Mouse (Mus musculus) cerebellum, adult 2 months (tissue): ENCODE data around the gene Crcp.

Experiments
- CTCF ChIP-seq: fragments of 200-500 bp; IDR thresholded peaks from 2 replicates; pipeline ENCODE4 v1.5.1; 2011; ENCODE audit warnings: low read depth, mild to moderate bottlenecking, control low read depth, low read length, moderate library complexity, borderline replicate concordance; ENCODE audit not compliant: insufficient read depth
- POLR2A ChIP-seq: fragments of 200-500 bp; IDR thresholded peaks from 2 replicates; pipeline ENCODE4 v1.6.1; 2011; ENCODE audit warnings: low read length, control low read depth, borderline replicate concordance; ENCODE audit not compliant: insufficient read depth

GRCm38 (mm10) chr5:130052510-130052909 is 23.4 kb downstream of the Crcp start:
- TF ChIP-seq CTCF (no peak), POLR2A (no peak)
